Mouse (Mus musculus) lung, postnatal 0 days (tissue): ENCODE results near the gene Igflr1. TPM values are rescaled to one million over a fixed set of nuclear protein-coding genes. Genes with fewer than 3 reads are reported as not detected.

Experiments used
- ATAC-seq: fragments of 200-750 bp; cut with Nextera tagmentation; 2 replicates; pipeline ENCODE4 v1.8.0; 2017; ENCODE audit warnings: moderate library complexity
- DNase-seq: peaks from one replicate; pipeline ENCODE4 v3.0.0-alpha.2; 2016; ENCODE audit warnings: low spot score
- H3K27ac ChIP-seq: fragments of 300-500 bp; sonication (generic); 2 replicates; pipeline ENCODE4 v1.5.1; 2014; ENCODE audit warnings: antibody characterized with exemption, mild to moderate bottlenecking, low read length, mixed read lengths
- H3K27me3 ChIP-seq: fragments of 300-500 bp; sonication (generic); replicated peaks from 2 replicates; pipeline ENCODE4 v1.6.1; 2014; ENCODE audit warnings: low read length, mixed read lengths; ENCODE audit not compliant: insufficient read depth
- H3K36me3 ChIP-seq: fragments of 300-500 bp; sonication (generic); 2 replicates; pipeline ENCODE4 v1.6.1; 2014; ENCODE audit warnings: low read length, mixed read lengths; ENCODE audit not compliant: insufficient read depth
- H3K4me1 ChIP-seq: fragments of 300-500 bp; sonication (generic); 2 replicates; pipeline ENCODE4 v1.6.1; 2014; ENCODE audit warnings: antibody characterized with exemption, low read depth, low read length, mixed read lengths; ENCODE audit not compliant: insufficient read depth
- H3K4me2 ChIP-seq: fragments of 300-500 bp; sonication (generic); replicated peaks from 2 replicates; pipeline ENCODE4 v1.6.1; 2014; ENCODE audit warnings: low read depth, mild to moderate bottlenecking, low read length, moderate library complexity, mixed read lengths
- H3K4me3 ChIP-seq: fragments of 300-500 bp; sonication (generic); 2 replicates; pipeline ENCODE4 v1.5.1; 2014; ENCODE audit warnings: low read depth, low read length
- H3K9ac ChIP-seq: fragments of 300-500 bp; sonication (generic); replicated peaks from 2 replicates; pipeline ENCODE4 v1.6.1; 2014; ENCODE audit warnings: low read depth, mild to moderate bottlenecking
- H3K9me3 ChIP-seq: fragments of 300-500 bp; sonication (generic); 2 replicates; pipeline ENCODE4 v1.6.1; 2016; ENCODE audit warnings: low read length, mixed read lengths
- CTCF ChIP-seq: IDR thresholded peaks from 2 replicates; pipeline ENCODE4 v1.5.1; 2016; ENCODE audit warnings: antibody characterized with exemption, mild to moderate bottlenecking
- EP300 ChIP-seq: IDR thresholded peaks from 2 replicates; pipeline ENCODE4 v1.6.1; 2016; ENCODE audit warnings: antibody characterized with exemption, mild to moderate bottlenecking, control low read depth
- WGBS: fragments of 180-500 bp; shearing (Covaris S2); extraction: QIAGEN DNeasy Blood & Tissue Kit; methylation state at CpG from one replicate; pipeline ENCODE4 v1.1.7; 2014; 5-methylcytosine and 5-hydroxymethylcytosine counted together
- polyA plus RNA-seq: library from polyadenylated mRNA; unstranded; fragments of >200 nt; fragmentation: Nextera tagmentation; extraction: Ambion mirVana; gene quantifications from 2 replicates; pipeline ENCODE4 v1.2.1, GENCODE M21; 2015

Gene Igflr1
- polyA plus RNA-seq, 1 experiment from 2014 or later: 3.2 TPM

DNA sequence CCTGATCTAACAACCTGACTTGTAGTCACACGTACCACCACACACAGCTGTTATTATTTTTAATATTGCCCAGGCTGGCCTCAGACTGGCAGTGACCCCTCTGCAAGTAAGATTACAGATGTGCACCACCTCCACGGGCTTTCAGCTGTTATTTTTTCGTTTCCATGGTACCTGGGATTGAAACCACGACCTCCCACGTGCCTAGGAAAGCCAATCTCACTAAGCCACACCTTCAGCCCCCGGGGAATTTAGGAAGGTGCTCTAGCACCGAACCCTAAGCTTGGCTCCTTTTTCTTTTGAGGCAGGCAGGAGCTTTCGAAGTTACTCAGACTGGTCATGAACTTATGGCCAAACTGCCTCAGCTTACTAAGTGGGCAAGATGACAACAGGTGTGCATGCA lies 39.2 kb downstream of the Igflr1 start:
- no peak for TF ChIP-seq CTCF
- no peak for TF ChIP-seq EP300
- Histone ChIP-seq H3K4me1 (no peaks in the 10 kb centered on the region), H3K9me3 (no peaks in the 10 kb centered on the region), H3K4me3 (no peak overlapping the region), H3K27me3 (no peaks in the 10 kb centered on the region), H3K36me3 (no peaks in the 10 kb centered on the region), H3K9ac (no peak overlapping the region), H3K27ac (no peak overlapping the region), H3K4me2 (no peak overlapping the region)
- DNase-seq (no peak), ATAC-seq (no peak)
- WGBS: 40% methylated on average over 8 of the region's 8 CpGs

DNA sequence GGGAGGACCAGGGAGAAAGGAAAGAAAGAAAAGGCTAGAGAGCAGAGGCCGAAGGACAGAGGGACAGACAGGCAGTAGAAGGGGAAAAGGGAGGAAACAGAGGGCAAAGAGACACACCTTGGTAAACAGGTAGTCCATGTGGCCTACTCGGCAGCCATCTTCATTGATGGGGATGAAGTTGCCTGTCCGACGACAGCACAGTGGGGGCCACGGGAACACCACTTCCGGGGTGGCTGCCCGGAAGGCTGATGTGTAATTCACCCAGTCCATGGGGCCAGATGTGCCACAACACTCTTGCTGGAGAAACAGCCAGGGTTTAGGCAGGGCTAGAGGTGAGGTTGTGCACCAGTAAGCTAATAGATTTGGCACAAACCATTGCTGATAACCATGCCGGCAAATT lies 39.7 kb downstream of the Igflr1 start:
- 83% methylated on average over 8 of the region's 8 CpGs for WGBS
- no peak for ATAC-seq
- Histone ChIP-seq H3K4me2 (no peak overlapping the region), H3K27ac (no peak overlapping the region), H3K9me3 (no peaks in the 10 kb centered on the region), H3K4me1 (no peaks in the 10 kb centered on the region), H3K36me3 (no peaks in the 10 kb centered on the region), H3K9ac (no peak overlapping the region), H3K27me3 (no peaks in the 10 kb centered on the region), H3K4me3 (no peak overlapping the region)
- DNase-seq: no peak
- TF ChIP-seq EP300 (no peak), CTCF (no peak)

DNA sequence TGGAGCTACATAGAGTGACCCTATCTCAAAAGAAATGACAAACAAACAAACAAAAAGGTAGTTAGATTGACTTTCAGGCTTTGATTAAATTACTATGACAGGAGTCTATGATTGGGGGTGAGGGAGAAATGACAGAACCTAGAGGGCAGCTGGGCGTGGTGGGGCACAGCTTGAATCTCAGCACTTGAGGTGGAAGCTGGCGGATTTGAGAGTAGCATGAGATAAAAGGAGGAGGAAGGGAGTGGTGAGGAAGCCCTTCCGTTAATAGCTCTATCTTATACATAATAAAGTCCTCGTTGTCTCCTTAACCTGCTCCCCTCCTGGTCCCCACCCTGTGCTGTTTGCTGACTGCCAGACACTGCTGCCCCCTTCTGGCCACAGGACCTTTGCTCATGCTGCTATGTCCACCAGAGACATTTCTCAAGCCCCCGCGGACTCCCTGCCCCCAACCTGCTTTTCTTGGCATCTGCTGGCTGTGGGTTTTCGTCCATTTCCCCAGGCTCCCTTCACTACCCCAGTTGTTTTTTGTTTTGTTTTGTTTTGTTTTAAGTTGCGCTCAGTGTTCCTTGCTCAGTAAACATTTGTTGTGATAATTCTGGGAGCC lies 42.6 kb downstream of the Igflr1 start:
- Histone ChIP-seq H3K9me3 (no peaks in the 10 kb centered on the region), H3K4me1 (no peaks in the 10 kb centered on the region), H3K36me3 (no peaks in the 10 kb centered on the region), H3K4me3 (no peak overlapping the region), H3K27ac (no peak overlapping the region), H3K9ac (no peak overlapping the region), H3K4me2 (no peak overlapping the region), H3K27me3 (no peaks in the 10 kb centered on the region)
- TF ChIP-seq EP300 (0 out of 2 replicates have a peak, but pooled peaks have one; percentile 39), CTCF (peak; percentile 85)
- ATAC-seq (peak; percentile 80), DNase-seq (peak; percentile 76)
- WGBS: 17% methylated on average over 8 of the region's 8 CpGs

DNA sequence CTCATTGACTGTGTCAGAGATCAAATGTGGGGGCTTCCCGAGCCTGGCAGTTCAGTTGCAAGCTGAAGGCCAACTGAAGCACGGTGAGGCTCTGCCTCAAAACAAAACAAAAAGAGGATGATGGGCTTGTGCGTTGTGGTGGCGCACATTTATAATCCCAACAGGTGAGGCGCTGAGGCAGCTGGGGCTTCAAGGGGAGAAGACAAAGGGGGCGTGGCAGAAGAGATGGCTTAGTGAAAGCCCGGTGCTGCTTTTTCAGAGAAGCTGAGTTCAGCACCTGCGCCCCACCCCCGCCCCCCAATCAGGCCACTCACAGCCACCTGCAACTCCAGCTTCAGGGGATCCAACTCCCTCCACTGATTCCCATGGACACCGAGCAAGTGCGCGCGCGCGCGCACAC lies 43.2 kb downstream of the Igflr1 start:
- no peak overlapping the region for H3K4me3 ChIP-seq
- H3K27ac ChIP-seq: no peak overlapping the region
- TF ChIP-seq CTCF (no peak), EP300 (no peak)
- no peaks in the 10 kb centered on the region for H3K9me3 ChIP-seq
- ATAC-seq (no peak), DNase-seq (no peak)
- H3K27me3 ChIP-seq: no peaks in the 10 kb centered on the region
- H3K4me2 ChIP-seq: no peak overlapping the region
- H3K36me3 ChIP-seq: no peaks in the 10 kb centered on the region
- H3K4me1 ChIP-seq: no peaks in the 10 kb centered on the region
- H3K9ac ChIP-seq: no peak overlapping the region
- 52% methylated on average over 16 of the region's 16 CpGs for WGBS

DNA sequence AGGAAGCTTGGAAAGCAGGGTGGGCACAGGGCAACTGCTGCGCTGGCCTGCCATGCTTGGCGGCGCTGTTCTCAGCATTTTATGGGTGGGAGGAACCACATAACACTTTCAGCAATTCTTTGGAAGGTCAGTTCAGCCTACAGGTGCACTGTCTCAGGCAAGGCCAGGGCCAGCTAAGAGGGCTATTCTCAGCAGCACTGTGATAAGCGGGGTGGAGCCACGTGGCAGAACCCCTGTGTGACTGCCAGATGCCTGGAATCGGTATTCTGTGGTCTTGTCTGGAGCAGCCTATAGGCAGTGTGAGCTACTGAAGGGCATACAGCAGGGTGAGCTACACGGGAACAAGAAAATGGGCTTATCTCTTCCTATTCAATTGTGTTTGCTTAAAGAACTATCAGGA lies 44.8 kb downstream of the Igflr1 start:
- DNase-seq (no peak), ATAC-seq (no peak)
- Histone ChIP-seq H3K4me1 (no peaks in the 10 kb centered on the region), H3K36me3 (no peaks in the 10 kb centered on the region), H3K27me3 (no peaks in the 10 kb centered on the region), H3K4me2 (no peak overlapping the region), H3K9me3 (no peaks in the 10 kb centered on the region), H3K27ac (no peak overlapping the region), H3K4me3 (no peak overlapping the region), H3K9ac (no peak overlapping the region)
- no peak for TF ChIP-seq CTCF
- no peak for TF ChIP-seq EP300
- WGBS: 51% methylated on average over 7 of the region's 7 CpGs

DNA sequence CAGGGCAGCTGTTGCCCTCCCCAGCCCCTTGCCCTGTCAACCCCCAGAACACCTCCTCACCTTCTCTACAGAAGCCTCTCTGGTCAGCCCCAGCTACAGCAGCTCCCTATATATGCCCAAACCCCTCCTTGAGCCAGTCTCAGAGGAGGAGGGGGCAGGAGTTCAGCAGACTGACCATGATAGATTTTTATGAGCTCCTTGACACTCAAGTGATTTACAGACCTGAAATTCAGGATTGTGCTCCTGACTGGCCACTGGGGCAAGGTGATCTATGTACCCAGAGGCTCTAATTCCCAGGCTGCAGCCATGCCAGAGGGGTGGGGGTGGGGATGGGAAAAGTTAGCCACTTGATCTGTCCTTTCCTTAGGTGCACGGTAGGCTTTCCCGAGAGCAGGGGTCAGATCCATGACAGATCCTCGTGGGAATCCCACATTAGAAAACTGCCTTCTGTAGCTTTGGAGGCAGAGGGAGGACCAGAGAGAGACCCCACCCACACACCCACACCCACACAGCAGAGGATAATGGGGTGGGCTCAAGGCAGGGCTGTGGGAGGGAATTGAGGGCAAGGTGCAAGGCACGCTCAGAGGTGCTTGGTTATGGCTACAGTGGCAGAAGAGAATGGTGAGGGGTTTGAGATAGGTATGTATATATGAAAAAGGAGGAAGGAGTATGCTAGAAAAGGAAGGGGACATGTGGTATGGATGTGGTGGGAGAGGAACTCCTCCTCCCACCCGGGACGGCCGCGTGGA lies 47.6 kb downstream of the Igflr1 start, which contains the start of gene Upk1a:
Gene Upk1a (minus strand): TSS at position 194 of the 749 bp plus-strand sequence.
- ATAC-seq (0 out of 2 replicates have a peak, but pooled peaks have one; percentile 2), DNase-seq (no peak)
- no peaks in the 10 kb centered on the region for H3K27me3 ChIP-seq
- no peaks in the 10 kb centered on the region for H3K9me3 ChIP-seq
- H3K4me3 ChIP-seq: no peak within 1 kb of the TSS
- peaks cover 5% of the 10 kb centered on the region; the same call in 1 of the 2 replicates for H3K36me3 ChIP-seq
- H3K4me1 ChIP-seq: no peaks in the 10 kb centered on the region
- no peak for TF ChIP-seq EP300
- no peak for TF ChIP-seq CTCF
- no peak within 1 kb of the TSS for H3K4me2 ChIP-seq
- H3K27ac ChIP-seq: no peak within 1 kb of the TSS
- H3K9ac ChIP-seq: no peak within 1 kb of the TSS
- 62% methylated on average over 8 of the region's 8 CpGs for WGBS
